Mouse (Mus musculus): Measurements from ENCODE around the gene Gm42906.

The Gm42906 gene

DNA sequence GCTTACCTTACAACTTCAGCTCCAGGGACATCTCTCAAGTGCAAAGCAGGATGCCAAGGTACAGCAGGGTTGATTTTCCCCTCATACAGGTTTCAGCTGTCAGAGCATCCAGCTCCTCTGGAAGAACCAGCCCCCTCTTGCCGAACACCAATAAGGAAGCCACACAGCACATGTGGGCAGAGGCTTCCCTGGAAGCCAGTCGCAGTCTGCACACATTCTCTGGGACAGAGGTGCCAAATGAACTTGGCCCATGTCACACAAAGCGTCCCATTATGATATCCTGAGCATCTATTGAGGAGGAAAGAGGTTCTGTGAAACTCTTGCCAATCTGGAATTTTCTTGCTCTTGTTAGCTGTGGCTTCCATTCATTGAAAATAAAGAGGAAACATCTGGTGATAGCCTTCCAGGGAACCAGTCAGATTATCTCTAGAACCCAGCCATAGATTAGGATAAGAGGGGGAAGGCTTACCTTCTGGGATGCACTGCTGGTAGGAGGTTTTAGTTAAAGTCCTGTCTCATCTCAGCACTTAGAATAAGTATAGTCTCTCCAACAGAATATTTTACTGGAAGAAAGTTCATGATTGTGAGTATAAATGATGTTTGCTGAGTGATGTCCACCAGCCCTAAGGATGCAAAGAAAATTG is at the start of gene Gm42906:
Gene Gm42906 (minus strand): TSS at position 51 of the 644 bp plus-strand sequence.
- no peak for DNase-seq (ENCODE audit: low spot score)

DNA sequence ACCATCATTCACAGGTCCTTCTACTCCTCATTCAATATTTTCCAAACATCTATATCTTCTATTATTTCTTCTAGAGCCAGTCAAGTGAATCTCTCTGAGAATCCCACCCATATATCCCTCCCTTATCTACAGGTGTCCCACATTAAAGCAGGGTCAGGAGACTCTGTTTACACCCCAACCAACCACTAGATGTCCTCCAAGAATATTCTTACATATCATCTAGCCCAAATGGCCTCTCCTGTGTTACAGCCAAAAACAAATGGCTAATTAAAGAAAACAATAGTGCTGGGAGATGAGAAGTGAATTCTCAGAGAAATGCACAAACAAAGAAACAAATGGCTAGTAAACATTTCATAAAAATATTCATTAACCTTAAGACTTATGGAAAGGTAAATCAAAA is 17.7 kb upstream of the Gm42906 start:
- no peak for DNase-seq (ENCODE audit: low spot score)

DNA sequence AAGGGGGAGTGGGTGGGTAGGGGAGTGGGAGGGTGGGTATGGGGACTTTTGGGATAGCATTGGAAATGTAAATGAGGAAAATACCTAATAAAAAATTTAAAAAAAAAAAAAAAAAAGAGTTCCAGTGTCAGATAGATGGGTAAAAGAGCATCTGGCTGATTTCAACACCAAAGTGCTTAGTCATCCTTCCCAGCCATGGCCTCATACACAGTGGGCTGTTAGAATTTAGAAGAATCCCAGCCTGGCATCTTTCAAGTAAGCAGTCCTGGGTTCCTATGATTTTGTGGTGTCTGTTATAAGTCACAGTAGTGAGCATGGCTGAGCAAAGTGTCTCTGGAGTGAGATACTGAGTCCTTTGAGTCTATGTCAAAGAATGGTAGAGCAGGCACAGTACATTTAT is 7.1 kb upstream of the Gm42906 start:
- no peak for DNase-seq (ENCODE audit: low spot score)

DNA sequence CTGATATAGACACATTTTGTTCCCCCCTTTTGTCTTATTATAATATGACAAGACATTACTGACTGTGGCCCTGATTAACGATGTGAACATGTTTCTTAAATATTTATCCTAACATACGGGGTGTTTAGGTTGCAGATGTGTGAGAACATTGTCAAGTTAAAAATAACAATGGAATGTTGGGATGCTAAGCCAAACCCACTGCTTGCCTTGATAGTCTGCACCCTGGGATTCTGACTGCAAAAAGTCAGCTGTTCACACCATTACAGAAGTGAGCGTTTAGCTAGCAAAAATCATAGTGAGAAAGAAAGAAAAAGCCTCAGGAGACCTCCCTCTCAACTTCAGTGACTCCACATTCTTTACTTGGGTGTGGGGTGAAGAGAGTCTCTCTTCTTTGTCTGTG is 1.5 kb downstream of the Gm42906 start:
- no peak for DNase-seq (ENCODE audit: low spot score)

DNA sequence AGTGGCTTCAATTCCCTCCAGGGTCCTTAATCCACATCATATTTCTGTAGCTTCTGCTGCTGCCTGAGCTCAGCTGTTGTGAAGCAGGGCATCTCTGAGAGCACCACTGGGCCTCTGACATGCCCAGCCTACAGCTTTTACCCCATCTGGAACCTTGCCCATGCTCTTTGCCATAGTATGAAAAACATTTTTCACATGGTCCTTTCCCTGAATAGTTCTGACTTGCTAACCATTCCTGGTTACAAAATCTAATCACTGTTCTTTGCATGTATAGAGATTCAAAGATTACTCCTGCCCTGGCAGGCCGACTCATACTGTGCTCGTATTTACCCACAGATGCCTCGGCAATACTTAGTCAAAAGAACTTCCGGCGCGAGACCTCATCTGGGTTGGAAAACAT is 5.3 kb downstream of the Gm42906 start:
- DNase-seq (ENCODE audit: low spot score) = no peak

DNA sequence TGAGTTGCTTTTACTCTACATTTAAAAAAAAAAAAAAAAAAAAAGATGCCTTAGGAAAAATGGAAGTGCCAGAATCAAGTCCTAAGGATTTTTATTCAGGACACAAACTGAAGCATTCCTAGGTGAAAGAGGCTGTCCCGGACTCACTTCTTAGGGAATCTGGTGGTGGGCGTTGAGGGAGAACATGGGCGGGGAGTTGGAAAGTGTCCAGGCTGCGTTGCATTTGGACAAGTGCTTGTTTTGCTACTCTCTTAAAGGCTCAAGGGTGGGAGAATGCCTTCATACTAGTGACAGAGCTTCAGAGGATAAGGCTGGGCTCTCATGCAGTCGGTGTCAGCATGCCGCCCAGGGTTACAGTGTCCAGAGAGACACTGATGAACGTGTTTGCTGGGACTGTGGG is 6.1 kb downstream of the Gm42906 start:
- no peak for DNase-seq (ENCODE audit: low spot score)

DNA sequence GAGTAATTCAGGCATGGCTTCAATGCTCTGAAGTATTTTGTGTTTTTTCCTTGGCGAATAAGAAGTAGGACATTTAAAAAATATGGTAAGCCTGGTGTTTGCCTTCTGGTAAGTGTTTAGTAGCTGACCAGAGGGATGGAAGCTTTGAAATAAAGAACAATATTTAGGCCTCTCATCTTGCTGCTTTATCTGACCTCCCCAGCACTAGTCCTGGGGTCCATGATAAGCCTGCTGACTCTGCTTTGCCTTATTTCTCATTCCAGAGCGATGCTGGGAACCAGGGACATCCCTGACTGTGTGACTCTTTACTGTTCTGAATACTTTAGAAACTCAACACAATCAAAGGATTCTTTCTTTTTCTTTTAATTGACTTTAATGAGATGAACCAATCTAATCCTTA is 9.4 kb downstream of the Gm42906 start:
- DNase-seq (ENCODE audit: low spot score) = no peak

DNA sequence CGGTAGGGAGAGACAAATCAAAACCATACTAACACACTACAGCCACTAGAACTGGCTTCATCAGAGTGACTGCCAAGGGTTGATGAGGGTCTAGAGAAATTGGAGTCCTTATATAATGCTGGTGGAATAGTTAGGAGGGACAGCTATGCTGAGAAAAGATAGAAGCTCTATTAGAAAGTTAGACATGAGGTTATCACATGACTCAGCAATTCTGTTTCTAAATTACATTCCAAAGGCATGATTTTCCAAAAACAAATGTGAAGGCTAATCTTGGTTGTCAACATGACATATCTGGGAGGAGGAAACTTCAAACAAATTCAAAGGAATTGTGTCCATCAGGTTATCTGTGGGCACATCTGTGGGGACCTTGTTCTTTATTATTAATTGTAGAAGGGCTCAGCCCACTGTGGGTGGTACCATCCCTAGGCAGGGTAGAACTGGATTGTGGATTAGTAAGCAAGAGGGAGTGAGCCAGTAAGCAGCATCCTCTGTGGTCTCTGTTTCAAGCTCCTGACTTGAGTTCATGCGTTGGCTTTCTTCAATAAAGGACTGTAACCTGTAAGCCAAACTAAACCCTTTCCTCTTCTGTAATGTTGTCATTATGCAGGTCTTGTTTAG is 10.4 kb downstream of the Gm42906 start:
- no peak for DNase-seq (ENCODE audit: low spot score)

DNA sequence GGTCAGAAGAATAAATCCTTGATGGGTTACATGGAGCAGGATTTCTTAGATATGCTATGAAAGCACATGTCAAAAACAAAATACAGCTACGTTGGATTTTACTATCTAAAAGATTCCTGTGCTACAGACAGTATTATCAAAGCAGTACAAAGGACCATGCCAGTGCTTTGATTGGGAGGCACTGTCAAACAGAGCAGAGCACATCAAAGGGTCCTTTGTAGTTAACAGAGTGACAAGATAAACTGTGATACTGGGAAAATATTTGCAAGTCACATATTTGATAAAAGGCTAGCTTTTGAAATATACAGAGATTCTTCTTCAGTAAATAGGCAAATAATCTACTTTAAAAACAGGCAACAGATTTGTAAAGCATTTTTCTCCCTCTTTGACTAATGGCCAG is 11.0 kb downstream of the Gm42906 start:
- no peak for DNase-seq (ENCODE audit: low spot score)

DNA sequence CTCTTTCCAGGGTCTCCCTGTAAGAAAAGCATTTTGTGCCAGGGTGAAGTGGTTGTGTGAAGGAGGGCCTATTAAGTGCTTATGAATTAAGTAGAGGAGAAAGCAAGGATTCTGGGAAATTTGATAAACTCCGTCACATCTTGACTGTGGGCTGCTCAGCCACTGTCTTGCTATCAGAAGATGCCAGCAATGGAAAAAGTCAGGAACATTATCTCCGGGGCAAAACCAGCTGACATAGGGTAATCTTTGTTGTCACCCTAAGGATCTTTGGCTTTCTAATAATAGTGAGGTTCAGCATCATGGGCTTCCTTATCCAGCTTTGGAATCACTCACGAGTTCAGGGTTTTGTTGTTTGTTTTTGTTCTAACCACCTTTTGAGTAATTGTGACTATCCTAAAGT is 14.3 kb downstream of the Gm42906 start:
- no peak for DNase-seq (ENCODE audit: low spot score)

DNA sequence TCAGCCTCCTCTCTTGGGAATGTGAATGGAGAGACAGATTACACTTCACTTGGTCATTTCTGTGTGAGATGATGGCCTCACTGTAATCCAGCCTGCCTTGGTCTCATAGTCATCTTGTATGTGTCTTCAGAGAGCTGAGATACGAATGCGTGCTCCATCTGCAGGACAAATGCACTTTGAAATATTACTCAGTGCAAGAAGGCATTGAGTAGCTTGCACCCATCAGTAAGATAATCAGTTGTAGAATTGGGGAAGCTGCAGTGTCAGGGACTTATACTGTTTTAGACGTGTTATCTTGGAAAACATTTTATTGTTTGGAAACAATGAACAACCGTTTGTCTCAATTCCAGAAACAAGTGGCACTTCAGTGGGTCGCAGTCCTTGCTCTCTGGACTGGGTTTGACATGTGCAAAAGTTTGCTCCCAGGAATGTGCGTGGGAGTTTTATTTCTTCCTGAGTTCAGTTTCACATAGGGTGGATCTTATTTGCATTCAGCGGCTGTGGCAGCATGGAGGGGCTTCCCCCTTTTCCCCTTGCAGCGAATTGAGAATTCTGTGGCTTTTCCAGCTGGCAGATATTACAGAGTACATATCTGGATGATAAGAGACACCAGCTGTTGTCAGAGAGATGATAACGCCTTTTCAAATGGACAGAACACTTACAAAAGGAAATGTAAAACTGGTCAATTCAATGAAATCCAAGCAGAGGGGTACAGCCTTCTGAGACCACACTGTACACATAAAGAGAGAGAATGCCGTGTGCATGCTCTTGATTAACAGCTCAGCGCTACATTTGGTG is 15.1 kb downstream of the Gm42906 start:
- no peak for DNase-seq (ENCODE audit: low spot score)

DNA sequence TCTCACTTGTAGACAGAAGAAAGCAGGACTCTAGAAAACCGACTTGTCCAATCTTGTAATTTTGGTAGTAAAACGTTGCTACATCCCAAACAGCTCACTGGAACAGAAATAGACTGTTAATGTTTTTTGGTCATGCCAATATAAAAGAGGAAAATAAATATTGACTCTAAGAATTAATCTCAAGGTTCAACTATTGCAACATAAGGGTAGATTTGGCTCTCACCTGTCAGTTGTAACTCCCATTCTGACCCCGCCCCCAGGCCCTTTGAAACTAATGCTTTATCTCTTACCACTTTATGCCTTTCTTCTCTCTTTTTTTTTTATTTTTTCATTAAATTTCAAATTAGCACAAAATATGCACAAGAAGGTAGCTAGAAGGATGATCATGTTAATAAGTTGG is 18.0 kb downstream of the Gm42906 start:
- DNase-seq (ENCODE audit: low spot score) = no peak

DNA sequence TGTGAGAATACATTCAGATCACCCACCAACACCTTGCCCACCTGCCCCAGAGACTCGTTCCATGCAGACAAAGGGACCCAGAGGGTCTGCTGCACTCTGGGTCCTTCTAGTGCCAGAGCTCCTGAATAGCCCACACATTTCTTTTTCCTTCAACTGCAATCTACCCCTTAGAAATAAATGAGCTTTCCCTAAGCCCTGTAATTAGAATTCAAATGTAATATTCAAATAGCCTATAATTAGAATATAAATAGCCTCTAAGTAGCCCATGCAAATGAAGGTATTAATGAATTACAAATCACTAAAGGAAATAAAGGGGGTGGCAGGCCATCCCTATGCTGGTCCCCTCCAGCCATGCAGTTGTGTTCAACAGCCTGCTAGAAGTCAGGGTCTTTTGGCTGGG is 18.7 kb downstream of the Gm42906 start:
- DNase-seq (ENCODE audit: low spot score) = no peak

DNA sequence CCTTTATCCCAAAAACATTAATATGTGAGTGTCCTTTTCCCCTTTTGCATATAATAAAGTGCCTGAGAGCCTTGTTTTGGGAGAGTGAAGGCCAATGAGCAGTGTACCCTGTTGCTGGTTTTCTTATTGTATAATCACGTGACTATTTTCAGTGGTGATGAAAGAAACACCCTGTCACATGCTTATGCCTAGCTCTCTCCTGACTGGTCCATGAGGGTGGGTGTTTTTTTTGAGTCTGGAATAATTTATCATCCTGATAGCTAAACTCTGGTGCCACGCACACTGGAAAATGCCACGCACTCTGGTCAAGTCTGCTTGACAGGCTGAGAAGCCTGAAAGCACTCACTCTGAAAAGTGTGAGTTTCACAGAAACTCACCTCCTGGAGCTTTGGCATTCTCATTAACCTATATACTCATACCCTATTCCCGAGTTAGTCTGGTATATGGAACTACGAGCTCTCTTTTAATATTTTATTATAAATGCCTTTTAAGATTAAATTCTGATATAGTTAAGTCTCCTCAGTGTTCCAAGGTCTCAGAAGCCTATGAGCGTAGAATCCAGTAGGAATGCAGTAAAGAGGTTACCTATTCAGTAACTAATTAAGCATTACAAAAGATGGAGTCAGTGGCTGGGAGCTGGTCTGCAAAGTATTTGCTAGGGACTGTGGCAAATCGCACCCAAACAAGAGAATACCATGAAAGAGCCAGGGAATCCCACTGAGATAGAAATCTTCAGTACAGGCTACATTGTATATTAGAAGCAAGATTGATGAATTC is 19.7 kb downstream of the Gm42906 start:
- DNase-seq (ENCODE audit: low spot score) = no peak

DNA sequence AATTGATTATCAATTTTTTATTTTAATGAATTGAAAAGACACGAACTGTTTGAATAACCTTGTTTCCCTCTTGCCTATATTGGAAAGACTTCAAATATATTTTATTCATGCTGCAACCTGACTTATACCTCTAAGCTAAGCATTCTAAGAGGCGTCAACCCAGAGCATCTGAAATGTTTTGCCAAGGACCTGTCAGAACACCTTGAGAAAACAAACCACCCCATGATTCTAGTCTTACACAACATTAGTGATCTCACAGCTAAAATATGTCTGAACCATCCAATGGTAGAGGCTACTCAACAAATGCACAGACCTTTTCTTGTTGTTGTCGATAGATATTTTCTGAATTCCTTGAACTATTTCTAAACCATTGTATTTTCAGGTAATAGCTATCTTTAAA is 20.5 kb downstream of the Gm42906 start:
- no peak for DNase-seq (ENCODE audit: low spot score)

DNA sequence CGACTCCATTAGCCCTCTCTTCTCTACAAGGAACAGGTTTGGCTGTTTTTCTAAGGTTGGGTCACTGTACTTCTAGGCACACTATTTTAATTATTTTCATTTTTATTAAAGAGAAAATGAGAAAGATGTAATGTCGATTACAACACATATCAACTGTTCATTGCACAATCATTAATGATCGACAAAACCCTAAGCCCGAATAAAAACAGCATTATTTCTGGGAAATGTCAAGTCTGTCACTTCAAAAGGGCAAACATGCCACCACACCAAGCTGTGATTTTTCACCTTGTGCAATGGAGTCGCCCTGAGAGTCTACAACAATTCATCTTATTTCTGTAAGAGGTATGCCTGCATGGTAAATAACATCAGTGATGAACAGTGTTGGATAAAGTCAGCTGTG is 21.7 kb downstream of the Gm42906 start:
- DNase-seq (ENCODE audit: low spot score) = no peak

DNA sequence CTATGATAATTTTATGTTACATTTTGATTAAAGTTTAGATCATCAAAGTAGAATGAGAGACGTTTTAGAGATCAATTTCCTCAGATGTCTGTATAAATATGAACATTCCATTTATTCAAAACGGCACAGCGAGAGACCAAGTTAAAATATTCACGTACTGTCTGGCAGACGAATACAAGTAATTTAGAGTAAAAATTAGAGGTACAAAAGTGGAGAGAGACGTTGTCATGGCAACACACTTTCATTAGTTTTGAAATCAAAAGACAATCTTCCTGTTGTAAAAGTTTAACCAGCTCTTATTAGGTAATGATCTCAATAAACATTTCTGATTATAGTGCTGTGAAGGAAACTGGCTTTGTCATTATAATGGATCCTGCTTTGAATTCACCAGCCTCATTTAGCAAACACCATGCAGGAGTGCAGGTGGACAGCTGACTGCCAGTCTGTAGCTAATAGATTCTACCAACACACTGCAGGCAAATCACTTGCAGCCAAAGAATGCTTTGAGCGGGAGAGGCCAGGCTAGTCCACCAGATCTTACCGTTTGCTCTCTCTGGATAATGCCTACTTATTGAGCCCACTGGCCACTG is 22.6 kb downstream of the Gm42906 start:
- no peak for DNase-seq (ENCODE audit: low spot score)

DNA sequence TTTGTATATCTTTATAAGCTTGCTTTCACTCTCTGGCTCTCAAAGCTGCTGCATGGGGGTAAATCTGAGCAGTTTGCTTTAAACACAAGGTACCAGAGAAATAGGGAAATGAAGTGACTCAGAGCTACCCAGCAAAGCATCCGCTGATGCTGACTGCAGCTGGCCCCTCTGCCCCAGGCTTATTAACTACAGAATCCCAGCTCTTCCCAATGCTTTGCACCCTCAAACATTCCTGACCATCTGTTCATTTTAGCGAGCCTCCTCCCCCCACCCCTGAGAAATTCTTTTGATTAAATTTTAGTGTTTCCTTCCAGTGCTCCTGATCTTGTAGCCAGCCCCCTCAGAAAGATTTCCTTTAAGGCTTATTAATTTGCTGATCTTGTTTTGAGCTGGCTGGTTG is 24.4 kb downstream of the Gm42906 start:
- DNase-seq (ENCODE audit: low spot score) = no peak

DNA sequence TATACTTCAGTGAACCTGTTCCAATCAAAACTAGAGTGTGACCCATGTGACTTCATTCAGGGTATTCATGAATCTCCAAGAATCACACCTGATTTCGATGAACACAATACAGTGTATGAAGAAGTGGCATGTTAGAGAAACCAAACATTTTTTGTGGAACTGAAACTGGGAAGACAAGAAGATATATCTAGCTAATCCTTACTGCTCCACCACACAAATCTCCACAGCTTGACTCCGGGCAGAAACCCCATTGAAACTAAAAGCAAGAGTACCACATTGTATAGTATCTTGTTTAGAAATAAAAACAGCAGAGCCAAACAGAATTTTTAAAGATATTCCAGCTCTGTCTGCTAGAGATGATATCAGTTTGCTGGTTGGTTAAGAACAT is 27.4 kb downstream of the Gm42906 start:
- DNase-seq (ENCODE audit: low spot score) = no peak

DNA sequence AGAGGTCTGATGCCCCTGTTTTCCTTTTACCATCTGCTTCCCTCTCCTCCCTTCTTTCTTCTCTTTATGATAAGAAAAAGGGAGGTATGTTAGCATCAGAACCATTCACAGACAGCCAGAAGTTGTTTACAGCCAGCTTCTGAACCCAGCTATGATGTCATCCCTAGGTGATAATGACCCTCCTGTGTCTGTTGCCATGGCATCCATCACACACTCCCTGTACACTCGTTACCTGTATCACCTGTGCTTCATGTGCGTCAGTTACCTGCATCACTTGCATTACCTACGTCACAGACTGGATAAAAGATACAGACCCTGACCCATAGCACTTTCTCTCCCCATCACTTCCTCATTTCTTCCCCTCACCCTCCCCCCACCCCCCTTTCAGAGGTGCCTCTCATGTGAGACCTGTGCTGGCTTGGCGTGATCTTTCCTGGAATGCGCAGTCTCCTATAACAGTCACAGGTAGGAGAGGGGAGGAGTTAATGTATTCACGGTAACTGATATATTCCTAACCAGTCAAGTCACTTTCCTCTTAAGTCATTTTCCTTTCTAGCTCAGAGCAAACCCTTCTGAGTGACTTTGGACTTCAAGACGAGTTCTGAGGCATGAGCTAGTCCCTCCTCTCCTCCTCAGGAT is 27.9 kb downstream of the Gm42906 start:
- DNase-seq (ENCODE audit: low spot score) = no peak

DNA sequence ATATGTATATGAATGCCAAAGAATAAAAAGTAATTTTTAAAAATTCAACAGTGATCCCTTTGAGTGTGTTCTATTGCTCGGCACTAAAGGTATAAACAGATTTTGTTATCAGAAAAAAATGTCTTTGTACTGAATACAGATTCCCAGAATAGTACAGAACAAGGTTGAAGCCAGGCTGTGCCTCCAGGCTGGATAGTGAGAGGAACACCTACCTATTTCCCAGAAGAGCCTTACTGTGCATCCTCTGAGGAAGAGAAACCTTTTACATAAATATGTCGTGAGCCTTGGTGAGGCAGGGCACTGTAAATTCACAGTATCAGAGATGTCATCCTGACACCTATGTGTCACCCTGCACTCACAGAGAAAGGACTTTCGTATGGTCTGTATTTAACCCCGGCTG is 31.8 kb downstream of the Gm42906 start:
- no peak for DNase-seq (ENCODE audit: low spot score)

DNA sequence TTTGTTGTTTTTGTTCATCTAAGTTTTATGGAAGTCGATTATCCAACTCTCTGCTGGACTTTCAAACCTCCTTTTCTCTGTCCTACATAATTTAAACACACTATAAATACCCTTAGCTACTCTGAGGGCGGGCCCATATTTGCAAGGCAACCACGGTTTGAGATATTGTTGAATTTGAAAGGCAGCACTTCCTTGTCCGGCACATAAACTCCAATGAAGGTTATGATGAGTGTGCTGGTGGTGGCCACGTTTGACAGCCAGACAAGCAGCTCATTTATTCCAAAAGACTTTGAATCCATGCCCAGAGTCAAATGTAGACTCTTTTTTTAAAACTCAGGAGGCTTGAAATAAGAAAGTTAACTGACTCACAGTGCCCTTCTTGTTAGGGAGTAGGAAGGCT is 33.3 kb downstream of the Gm42906 start:
- no peak for DNase-seq (ENCODE audit: low spot score)
